Mouse (Mus musculus) lung, adult 2 months (tissue): ENCODE measurements around the gene Plekhg6. TPM values are rescaled to one million over a fixed set of nuclear protein-coding genes. Genes with fewer than 3 reads are reported as not detected.
A peak's percentile ranks its signal among the peaks of the same experiment; 100 is the strongest.

ENCODE experiments used
- DNase-seq: peaks from one replicate; pipeline ENCODE4 v3.0.0; 2022
- H3K4me1 ChIP-seq: fragments of 200-500 bp; 2 replicates; pipeline ENCODE4 v1.6.1; 2011; ENCODE audit warnings: low read length; ENCODE audit not compliant: control insufficient read depth, insufficient read depth
- H3K4me3 ChIP-seq: fragments of 200-500 bp; replicated peaks from 2 replicates; pipeline ENCODE3; 2011; ENCODE audit warnings: low read depth, mild to moderate bottlenecking, control low read depth, low read length; ENCODE audit errors: extremely low read depth
- CTCF ChIP-seq: fragments of 200-500 bp; IDR thresholded peaks from 2 replicates; pipeline ENCODE4 v1.5.1; 2011; ENCODE audit warnings: mild to moderate bottlenecking, low read length, control low read depth; ENCODE audit not compliant: insufficient read depth
- POLR2A ChIP-seq: fragments of 200-500 bp; IDR thresholded peaks from 2 replicates; pipeline ENCODE4 v1.6.1; 2011; ENCODE audit warnings: low read depth, mild to moderate bottlenecking, control low read depth, low read length, borderline replicate concordance; ENCODE audit errors: extremely low read depth
- WGBS: fragments of 180-500 bp; shearing (Covaris S2); methylation state at CpG from one replicate; pipeline ENCODE4 v1.1.7; 2018; 5-methylcytosine and 5-hydroxymethylcytosine counted together
- polyA plus RNA-seq: library from polyadenylated mRNA; depleted of rRNA; stranded (reverse); fragments of >200 nt; gene quantifications from 2 replicates; pipeline ENCODE4 v1.2.3, GENCODE M21; 2012

Plekhg6 gene
- polyA plus RNA-seq, 1 experiment, result 2.6 TPM

GRCm38 (mm10) chr6:125422051-125422822 lies 41.6 kb upstream of the Plekhg6 start:
- TF ChIP-seq POLR2A (no peak), CTCF (no peak)
- peaks cover 4% of the 10 kb centered on the region for H3K4me1 ChIP-seq
- no peak overlapping the region for H3K4me3 ChIP-seq
- peak; percentile 75 for DNase-seq
- whole genome bisulfite sequencing, result 19% methylated on average over 20 of the region's 20 CpGs

GRCm38 (mm10) chr6:125420458-125421063 lies 40.0 kb upstream of the Plekhg6 start:
- no peak overlapping the region for H3K4me3 ChIP-seq
- 76% methylated on average over 16 of the region's 16 CpGs for WGBS

GRCm38 (mm10) chr6:125418744-125419143 lies 38.2 kb upstream of the Plekhg6 start:
- WGBS, result 5% methylated on average over 9 of the region's 9 CpGs
- peak; percentile 78 for DNase-seq
- TF ChIP-seq POLR2A (no peak), CTCF (peak; percentile 93)

More at GRCm38 (mm10) chr6:125420458-125421063, 40.0 kb upstream of the Plekhg6 start:
- DNase-seq, result no peak
- no peak for TF ChIP-seq CTCF
- no peak for TF ChIP-seq POLR2A
- peaks cover 2% of the 10 kb centered on the region for H3K4me1 ChIP-seq

GRCm38 (mm10) chr6:125413326-125413725 lies 32.7 kb upstream of the Plekhg6 start:
- H3K4me1 ChIP-seq, result no peaks in the 10 kb centered on the region
- no peak overlapping the region for H3K4me3 ChIP-seq
- TF ChIP-seq POLR2A (no peak), CTCF (no peak)
- WGBS, result 44% methylated on average over 9 of the region's 9 CpGs
- no peak for DNase-seq

More at GRCm38 (mm10) chr6:125418744-125419143, 38.2 kb upstream of the Plekhg6 start:
- Histone ChIP-seq H3K4me1 (peaks cover 2% of the 10 kb centered on the region), H3K4me3 (no peak overlapping the region)

GRCm38 (mm10) chr6:125411661-125412060 lies 31.1 kb upstream of the Plekhg6 start:
- no peak overlapping the region for H3K4me3 ChIP-seq
- 94% methylated on average over 6 of the region's 6 CpGs for WGBS
- H3K4me1 ChIP-seq, result no peaks in the 10 kb centered on the region
- no peak for DNase-seq
- TF ChIP-seq POLR2A (no peak), CTCF (no peak)

GRCm38 (mm10) chr6:125410995-125411547 lies 30.5 kb upstream of the Plekhg6 start:
- no peak for DNase-seq
- WGBS, result 46% methylated on average over 8 of the region's 8 CpGs
- H3K4me3 ChIP-seq, result no peak overlapping the region
- TF ChIP-seq POLR2A (no peak), CTCF (no peak)
- no peaks in the 10 kb centered on the region for H3K4me1 ChIP-seq

GRCm38 (mm10) chr6:125410551-125410950 lies 30.0 kb upstream of the Plekhg6 start:
- DNase-seq, result no peak
- 60% methylated on average over 11 of the region's 11 CpGs for WGBS
- Histone ChIP-seq H3K4me1 (no peaks in the 10 kb centered on the region), H3K4me3 (no peak overlapping the region)
- no peak for TF ChIP-seq CTCF
- TF ChIP-seq POLR2A, result no peak

GRCm38 (mm10) chr6:125407657-125408056 lies 27.1 kb upstream of the Plekhg6 start:
- WGBS, result 71% methylated on average over 10 of the region's 10 CpGs
- no peak overlapping the region for H3K4me3 ChIP-seq
- TF ChIP-seq CTCF (no peak), POLR2A (no peak)
- DNase-seq, result no peak
- no peaks in the 10 kb centered on the region for H3K4me1 ChIP-seq

- no peak for TF ChIP-seq CTCF
- TF ChIP-seq POLR2A, result no peak
- Histone ChIP-seq H3K4me1 (no peaks in the 10 kb centered on the region), H3K4me3 (no peak overlapping the region)
- no peak for DNase-seq
- WGBS, result 71% methylated on average over 7 of the region's 7 CpGs
These were observed 26.6 kb upstream of the Plekhg6 start for GRCm38 (mm10) chr6:125407224-125407623.
